ENCODE assay signal across 21 mouse cellular contexts in the genomic region with DNA sequence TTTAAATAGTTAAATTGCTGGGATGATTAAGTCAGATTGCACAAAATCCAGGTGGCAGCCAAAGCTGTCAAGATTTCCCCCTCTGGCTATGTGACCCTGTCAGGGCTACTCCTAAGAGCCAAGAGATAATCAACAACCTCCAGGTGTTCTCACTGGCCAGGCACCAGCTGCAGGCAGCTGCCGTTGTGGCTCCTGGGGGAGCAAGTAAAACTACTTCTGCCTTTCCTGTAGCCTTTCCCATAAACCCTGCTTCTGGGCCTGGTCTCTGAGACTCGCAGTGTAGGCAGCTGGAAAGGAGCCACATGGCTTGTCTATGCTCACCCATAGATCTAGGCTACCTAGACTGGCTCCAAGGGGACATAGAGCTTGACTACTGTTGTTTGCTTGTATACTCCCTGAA. TPM values are rescaled to one million over a fixed set of nuclear protein-coding genes. Genes with fewer than 3 reads are reported as not detected.
A peak's percentile ranks its signal among the peaks of the same experiment; 100 is the strongest.
DNase-seq lines count a peak whose midpoint lies in the region; ATAC-seq and TF ChIP-seq lines count a peak whose summit lies in the region.
"Had no signal": no experiment of that assay in that cellular context is flagged by ENCODE, and none has a peak within 500 bp of the region (broad histone marks: within the 10 kb centered on the region; RNA-seq: fewer than 3 reads in every experiment).

No protein-coding gene starts in this region.

- H3K4me1 ChIP-seq in heart, embryonic 11.5 days (ENCODE audit: control insufficient read depth, insufficient read depth, low read length), result no peaks in the 10 kb centered on the region
- H3K4me1 ChIP-seq in ES-Bruce4 (ENCODE audit: control insufficient read depth, insufficient read depth, low read length), result no peaks in the 10 kb centered on the region
- no peaks in the 10 kb centered on the region for H3K4me1 ChIP-seq in embryonic facial prominence, embryonic 10.5 days
- H3K4me1 ChIP-seq in limb, embryonic 11.5 days (ENCODE audit: control insufficient read depth, insufficient read depth, low read length), result no peaks in the 10 kb centered on the region
- H3K4me1 ChIP-seq: forebrain, embryonic 12.5 days; hindbrain, embryonic 13.5 days; kidney, embryonic 15.5 days; limb, embryonic 15.5 days; midbrain, embryonic 12.5 days had no signal

- peaks cover 7% of the 10 kb centered on the region for H3K27me3 ChIP-seq in heart, embryonic 11.5 days (ENCODE audit: control insufficient read depth, insufficient read depth, low read length)
- no peaks in the 10 kb centered on the region for H3K27me3 ChIP-seq in ES-Bruce4 (ENCODE audit: control insufficient read depth, insufficient read depth, low read length, poor library complexity, severe bottlenecking)
- H3K27me3 ChIP-seq in embryonic facial prominence, embryonic 10.5 days (replicated peaks; ENCODE audit: low read depth, poor library complexity, severe bottlenecking), result peaks cover 92% of the 10 kb centered on the region
- H3K27me3 ChIP-seq in limb, embryonic 11.5 days (ENCODE audit: control insufficient read depth, insufficient read depth, low read length), result peaks cover 8% of the 10 kb centered on the region; the same call in 1 of the 2 replicates

- peak; percentile 38; the same call in 1 of the 2 replicates for TF ChIP-seq EP300 in ES-Bruce4 (IDR thresholded peaks at IDR 0.05; ENCODE audit: insufficient read depth, low read depth, low read length)

- H3K4me2 ChIP-seq in heart, embryonic 11.5 days, result no peak overlapping the region
- H3K4me2 ChIP-seq in limb, embryonic 11.5 days (ENCODE audit: low read depth, severe bottlenecking), result no peak overlapping the region
- H3K4me2 ChIP-seq: forebrain, embryonic 12.5 days; hindbrain, embryonic 13.5 days; kidney, embryonic 15.5 days; limb, embryonic 15.5 days; lung, embryonic 14.5 days; midbrain, embryonic 12.5 days had no signal

- DNase-seq in heart, adult 11 months, result peak; percentile 84
- DNase-seq in embryonic facial prominence, embryonic 10.5 days (ENCODE audit: low spot score), result peak; percentile 29
- peak; percentile 25 for DNase-seq in limb, embryonic 11.5 days (ENCODE audit: low spot score)
- no peak for DNase-seq in left cerebral cortex, postnatal 25 days (ENCODE audit: low spot score in 2 of 2)
- DNase-seq: adrenal gland, postnatal 25 days; gastrocnemius, postnatal 14 days; kidney, adult 11 months; layer of hippocampus, adult 9-11 months; lung, embryonic 14.5 days; right cerebral cortex, postnatal 14 days; spleen, adult 18-20 months had no signal

- intact Hi-C loops in left cerebral cortex, postnatal 25 days (cut with DNase I), result no loop called here

- H3K27ac ChIP-seq in heart, embryonic 11.5 days (ENCODE audit: low read depth, low read length), result no peak overlapping the region
- H3K27ac ChIP-seq in ES-Bruce4 (ENCODE audit: insufficient read depth, low read length), result no peak overlapping the region
- no peak overlapping the region for H3K27ac ChIP-seq in embryonic facial prominence, embryonic 10.5 days (replicated peaks)
- H3K27ac ChIP-seq in limb, embryonic 11.5 days (replicated peaks; ENCODE audit: low read depth, low read length), result no peak overlapping the region
- H3K27ac ChIP-seq: forebrain, embryonic 12.5 days; hindbrain, embryonic 13.5 days; kidney, embryonic 15.5 days; limb, embryonic 15.5 days; liver, embryonic 14.5 days; midbrain, embryonic 12.5 days had no signal

- H3K9ac ChIP-seq in heart, embryonic 11.5 days (ENCODE audit: low read depth, low read length), result no peak overlapping the region
- H3K9ac ChIP-seq in ES-Bruce4 (ENCODE audit: low read depth, poor library complexity, severe bottlenecking), result no peak overlapping the region
- H3K9ac ChIP-seq in limb, embryonic 11.5 days (ENCODE audit: low read length), result no peak overlapping the region
- H3K9ac ChIP-seq: forebrain, embryonic 12.5 days; hindbrain, embryonic 13.5 days; kidney, embryonic 15.5 days; limb, embryonic 15.5 days; liver, embryonic 14.5 days; lung, embryonic 14.5 days; midbrain, embryonic 12.5 days had no signal

- WGBS in heart, embryonic 11.5 days (ENCODE audit: insufficient replicate concordance), result 46% methylated on average over 2 of the region's 2 CpGs
- WGBS in embryonic facial prominence, embryonic 10.5 days, result 51% methylated on average over 2 of the region's 2 CpGs
- 23% methylated on average over 2 of the region's 2 CpGs for WGBS in limb, embryonic 11.5 days

- H3K9me3 ChIP-seq in heart, embryonic 11.5 days (replicated peaks; ENCODE audit: control insufficient read depth, low read length), result no peaks in the 10 kb centered on the region
- H3K9me3 ChIP-seq in ES-Bruce4 (replicated peaks; ENCODE audit: control insufficient read depth, insufficient read depth, low read length, poor library complexity, severe bottlenecking), result no peaks in the 10 kb centered on the region
- no peaks in the 10 kb centered on the region for H3K9me3 ChIP-seq in embryonic facial prominence, embryonic 10.5 days
- H3K9me3 ChIP-seq in limb, embryonic 11.5 days (ENCODE audit: control insufficient read depth, low read length), result no peaks in the 10 kb centered on the region
- H3K9me3 ChIP-seq: forebrain, embryonic 12.5 days; hindbrain, embryonic 13.5 days; kidney, embryonic 15.5 days; limb, embryonic 15.5 days; midbrain, embryonic 12.5 days had no signal

- H3K36me3 ChIP-seq in heart, embryonic 11.5 days (ENCODE audit: control insufficient read depth, insufficient read depth, low read length), result no peaks in the 10 kb centered on the region
- no peaks in the 10 kb centered on the region for H3K36me3 ChIP-seq in ES-Bruce4 (ENCODE audit: control insufficient read depth, insufficient read depth, low read length, poor library complexity, severe bottlenecking)
- H3K36me3 ChIP-seq in embryonic facial prominence, embryonic 10.5 days (replicated peaks), result no peaks in the 10 kb centered on the region
- no peaks in the 10 kb centered on the region for H3K36me3 ChIP-seq in limb, embryonic 11.5 days (ENCODE audit: control insufficient read depth, insufficient read depth, low read length)
- H3K36me3 ChIP-seq: forebrain, embryonic 12.5 days; hindbrain, embryonic 13.5 days; kidney, embryonic 15.5 days; limb, embryonic 15.5 days; midbrain, embryonic 12.5 days had no signal

- no peak for ATAC-seq in heart, embryonic 11.5 days (replicated peaks; ENCODE audit: insufficient number of reproducible peaks, low FRiP score, low TSS enrichment)
- ATAC-seq in limb, embryonic 11.5 days (ENCODE audit: insufficient number of reproducible peaks, low FRiP score, low TSS enrichment, low read depth), result no peak
- no peak for ATAC-seq in frontal cortex, adult (ENCODE audit: low TSS enrichment)
- ATAC-seq: CD4-positive, CD25-positive, alpha-beta regulatory T cell, adult 4 months had no signal

- no peak for TF ChIP-seq CTCF in ES-Bruce4 (IDR thresholded peaks at IDR 0.05; ENCODE audit: low read depth, low read length)

- no peak overlapping the region for H3K4me3 ChIP-seq in heart, embryonic 11.5 days (ENCODE audit: low read depth, low read length)
- no peak overlapping the region for H3K4me3 ChIP-seq in ES-Bruce4 (ENCODE audit: low read depth, low read length)
- no peak overlapping the region for H3K4me3 ChIP-seq in embryonic facial prominence, embryonic 10.5 days
- H3K4me3 ChIP-seq in limb, embryonic 11.5 days (ENCODE audit: low read depth, low read length), result no peak overlapping the region
- H3K4me3 ChIP-seq: forebrain, embryonic 12.5 days; hindbrain, embryonic 13.5 days; kidney, embryonic 15.5 days; limb, embryonic 15.5 days; midbrain, embryonic 12.5 days had no signal

- no peak for TF ChIP-seq POLR2A in ES-Bruce4 (IDR thresholded peaks at IDR 0.05; ENCODE audit: insufficient read depth, low read length)

RNA-seq across cellular contexts. Expression of a gene that starts 58.6 kb away (rescaled TPM):
- polyA plus RNA-seq in heart, embryonic 11.5 days (2014; fragmentation: Nextera tagmentation; extraction: Ambion mirVana), result 29.6 and 33.1 TPM in 2 replicates
- 203 and 217 TPM in 2 replicates for polyA plus RNA-seq in ES-Bruce4 (2011; ENCODE audit: insufficient read depth, insufficient read length, low read depth, missing spikeins)
- polyA plus RNA-seq in embryonic facial prominence, embryonic 10.5 days (2016; fragmentation: Nextera tagmentation; extraction: Ambion mirVana), result 43.0 and 43.4 TPM in 2 replicates
- 41.5 and 44.5 TPM in 2 replicates for polyA plus RNA-seq in limb, embryonic 11.5 days (2014; fragmentation: Nextera tagmentation; extraction: Ambion mirVana)
- 10 to 100 TPM; 46.8 to 53.5 TPM for total RNA-seq in left cerebral cortex, postnatal 25 days (2021)

Comparison
In these comparisons a context has a peak if more than half of its experiments do, and no peak if none do; other contexts are left out.
1. DNase-seq: peak in heart, adult 11 months (single experiment), embryonic facial prominence, embryonic 10.5 days (single experiment) and limb, embryonic 11.5 days (single experiment); none in left cerebral cortex, postnatal 25 days (0 of 2).